ENCODE assay signal across 8 mouse cellular contexts in the genomic region with DNA sequence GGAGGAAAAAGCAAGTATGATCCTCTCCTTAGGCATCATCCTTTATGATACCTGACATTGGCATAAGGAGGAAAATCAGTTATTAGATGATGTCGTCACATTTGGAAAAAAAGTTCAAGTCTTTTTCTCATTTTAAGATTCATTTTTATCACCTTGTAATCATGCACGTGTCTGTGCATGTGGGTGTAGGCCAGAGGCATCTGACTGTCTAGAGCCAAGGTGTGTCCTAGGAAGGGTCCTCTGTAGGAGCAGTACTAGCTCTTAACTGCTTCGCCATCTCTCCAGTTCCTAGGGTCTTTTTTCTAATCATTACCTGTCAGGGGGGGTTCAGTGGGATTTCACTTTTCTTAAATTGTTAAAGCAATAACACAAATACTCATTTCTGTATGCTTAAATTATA. TPM values are rescaled to one million over a fixed set of nuclear protein-coding genes. Genes with fewer than 3 reads are reported as not detected.
DNase-seq lines count a peak whose midpoint lies in the region; ATAC-seq lines count a peak whose summit lies in the region.

No protein-coding gene starts in this region.

- H3K9me3 ChIP-seq in kidney, embryonic 16.5 days (ENCODE audit: low read length): no peaks in the 10 kb centered on the region
- no peaks in the 10 kb centered on the region for H3K9me3 ChIP-seq in embryonic facial prominence, embryonic 12.5 days
- no peaks in the 10 kb centered on the region for H3K9me3 ChIP-seq in intestine, embryonic 15.5 days
- H3K9me3 ChIP-seq in neural tube, embryonic 12.5 days: no peaks in the 10 kb centered on the region

- H3K9ac ChIP-seq in kidney, embryonic 16.5 days (replicated peaks; ENCODE audit: low read length): no peak overlapping the region; the same call in 1 of the 2 replicates
- no peak overlapping the region for H3K9ac ChIP-seq in embryonic facial prominence, embryonic 12.5 days
- no peak overlapping the region for H3K9ac ChIP-seq in intestine, embryonic 15.5 days
- no peak overlapping the region for H3K9ac ChIP-seq in neural tube, embryonic 12.5 days

- H3K4me3 ChIP-seq in kidney, embryonic 16.5 days (ENCODE audit: low read length): peak overlapping the region; percentile 27
- 0 out of 2 replicates have a peak overlapping the region, but pooled peaks have one; percentile 16 for H3K4me3 ChIP-seq in embryonic facial prominence, embryonic 12.5 days
- H3K4me3 ChIP-seq in intestine, embryonic 15.5 days (replicated peaks): no peak overlapping the region
- H3K4me3 ChIP-seq in neural tube, embryonic 12.5 days: 0 out of 2 replicates have a peak overlapping the region, but pooled peaks have one; percentile 1

- 50% methylated on average over 3 of the region's 3 CpGs for WGBS in kidney, embryonic 16.5 days
- WGBS in embryonic facial prominence, embryonic 12.5 days: 39% methylated on average over 3 of the region's 3 CpGs
- 43% methylated on average over 3 of the region's 3 CpGs for WGBS in intestine, embryonic 15.5 days
- WGBS in neural tube, embryonic 12.5 days: 36% methylated on average over 3 of the region's 3 CpGs

- ATAC-seq in kidney, embryonic 16.5 days (ENCODE audit: low FRiP score, low TSS enrichment): 0 out of 2 replicates have a peak, but pooled peaks have one; percentile 47
- no peak for ATAC-seq in embryonic facial prominence, embryonic 12.5 days (ENCODE audit: insufficient number of reproducible peaks, insufficient read depth, low FRiP score, low TSS enrichment)
- ATAC-seq in intestine, embryonic 15.5 days: no peak
- peak; percentile 62; the same call in 1 of the 2 replicates for ATAC-seq in neural tube, embryonic 12.5 days (ENCODE audit: low FRiP score, low read depth)
- ATAC-seq in inflammation-experienced regulatory T-cells, adult 6 months: no peak

- no peaks in the 10 kb centered on the region for H3K27me3 ChIP-seq in kidney, embryonic 16.5 days (ENCODE audit: insufficient read depth, low read length)
- H3K27me3 ChIP-seq in embryonic facial prominence, embryonic 12.5 days: no peaks in the 10 kb centered on the region
- H3K27me3 ChIP-seq in intestine, embryonic 15.5 days (replicated peaks): no peaks in the 10 kb centered on the region
- H3K27me3 ChIP-seq in neural tube, embryonic 12.5 days (replicated peaks): no peaks in the 10 kb centered on the region

- H3K27ac ChIP-seq in kidney, embryonic 16.5 days (ENCODE audit: low read length): no peak overlapping the region
- H3K27ac ChIP-seq in embryonic facial prominence, embryonic 12.5 days: no peak overlapping the region
- no peak overlapping the region for H3K27ac ChIP-seq in intestine, embryonic 15.5 days
- H3K27ac ChIP-seq in neural tube, embryonic 12.5 days: no peak overlapping the region

- H3K4me1 ChIP-seq in kidney, embryonic 16.5 days (ENCODE audit: insufficient read depth, low read length): peaks cover 6% of the 10 kb centered on the region; the same call in 1 of the 2 replicates
- H3K4me1 ChIP-seq in embryonic facial prominence, embryonic 12.5 days: no peaks in the 10 kb centered on the region
- H3K4me1 ChIP-seq in intestine, embryonic 15.5 days (replicated peaks): no peaks in the 10 kb centered on the region
- no peaks in the 10 kb centered on the region for H3K4me1 ChIP-seq in neural tube, embryonic 12.5 days

- H3K36me3 ChIP-seq in kidney, embryonic 16.5 days (ENCODE audit: insufficient read depth, low read length): no peaks in the 10 kb centered on the region
- no peaks in the 10 kb centered on the region for H3K36me3 ChIP-seq in embryonic facial prominence, embryonic 12.5 days
- no peaks in the 10 kb centered on the region for H3K36me3 ChIP-seq in intestine, embryonic 15.5 days
- H3K36me3 ChIP-seq in neural tube, embryonic 12.5 days: no peaks in the 10 kb centered on the region

- peak overlapping the region; percentile 44 for H3K4me2 ChIP-seq in kidney, embryonic 16.5 days (replicated peaks; ENCODE audit: low read depth, low read length)
- peak overlapping the region; percentile 37 for H3K4me2 ChIP-seq in embryonic facial prominence, embryonic 12.5 days (replicated peaks)
- H3K4me2 ChIP-seq in intestine, embryonic 15.5 days (replicated peaks): peak overlapping the region; percentile 36; the same call in 1 of the 2 replicates
- H3K4me2 ChIP-seq in neural tube, embryonic 12.5 days (replicated peaks): peak overlapping the region; percentile 51

- no peak for DNase-seq in kidney, postnatal 25 days
- DNase-seq in layer of hippocampus, adult 11-12 months (ENCODE audit: low spot score): no peak
- no peak for DNase-seq in adrenal gland, postnatal 25 days

RNA-seq across cellular contexts. Expression of a gene that starts 0.8 kb away (rescaled TPM):
- polyA plus RNA-seq in kidney, embryonic 16.5 days (2015; fragmentation: Nextera tagmentation; extraction: Ambion mirVana): 34.5 and 35.3 TPM in 2 replicates
- polyA plus RNA-seq in embryonic facial prominence, embryonic 12.5 days (2016; fragmentation: Nextera tagmentation; extraction: Ambion mirVana): 40.1 and 42.7 TPM in 2 replicates
- 28.4 and 29.9 TPM in 2 replicates for polyA plus RNA-seq in intestine, embryonic 15.5 days (2015; fragmentation: Nextera tagmentation; extraction: Ambion mirVana)
- polyA plus RNA-seq in neural tube, embryonic 12.5 days (2016; fragmentation: Nextera tagmentation; extraction: Ambion mirVana): 48.2 and 53.8 TPM in 2 replicates
- 10 to 100 TPM; 17.4 to 23.6 (median 18.4) TPM for polyA plus RNA-seq in inflammation-experienced regulatory T-cells, adult 6 months (2017; shearing (Covaris generic))
- total RNA-seq in adrenal gland, postnatal 25 days (2021): 27.3 and 28.6 TPM in 2 replicates

Comparison
In these comparisons a context has a peak if more than half of its experiments do, and no peak if none do; other contexts are left out.
1. ATAC-seq: peak in kidney, embryonic 16.5 days (single experiment) and neural tube, embryonic 12.5 days (single experiment); none in embryonic facial prominence, embryonic 12.5 days (single experiment), intestine, embryonic 15.5 days (single experiment) and inflammation-experienced regulatory T-cells, adult 6 months (single experiment).
2. Peak in every context shown above with its lines, with median percentiles within 50 percentile points of each other: H3K4me2 ChIP-seq.